In genomic region chr6:100379792-100380191, GRCm38 (mm10) we compare ENCODE assay signal across 16 mouse cellular contexts.
A peak's percentile ranks its signal among the peaks of the same experiment; 100 is the strongest.
DNase-seq lines count a peak whose midpoint lies in the region; ATAC-seq and TF ChIP-seq lines count a peak whose summit lies in the region.
"Had no signal": no experiment of that assay in that cellular context is flagged by ENCODE, and none has a peak within 500 bp of the region (broad histone marks: within the 10 kb centered on the region; RNA-seq: fewer than 3 reads in every experiment).

No protein-coding gene starts in this region.

- H3K36me3 ChIP-seq in lung, embryonic 15.5 days: no peaks in the 10 kb centered on the region
- no peaks in the 10 kb centered on the region for H3K36me3 ChIP-seq in ES-E14 (ENCODE audit: control insufficient read depth, insufficient read depth, low read length, poor library complexity, severe bottlenecking)
- no peaks in the 10 kb centered on the region for H3K36me3 ChIP-seq in hindbrain, embryonic 16.5 days (ENCODE audit: control insufficient read depth, insufficient read depth, low read length)

- peaks cover 29% of the 10 kb centered on the region for H3K4me1 ChIP-seq in lung, embryonic 15.5 days
- H3K4me1 ChIP-seq in lung, adult 2 months (ENCODE audit: control insufficient read depth, insufficient read depth, low read length): no peaks in the 10 kb centered on the region; the same call in 1 of the 2 replicates
- peaks cover 24 to 47% of the 10 kb centered on the region in 2 experiments for H3K4me1 ChIP-seq in ES-E14 (ENCODE audit: control insufficient read depth in 2 of 2, insufficient read depth in 2 of 2, low read length in 2 of 2, poor library complexity in 1 of 2)
- peaks cover 18% of the 10 kb centered on the region for H3K4me1 ChIP-seq in hindbrain, embryonic 16.5 days (ENCODE audit: control insufficient read depth, insufficient read depth, low read depth, low read length)

- H3K27ac ChIP-seq in lung, embryonic 15.5 days: 0 out of 2 replicates have a peak overlapping the region, but pooled peaks have one; percentile 18
- H3K27ac ChIP-seq in ES-E14 (ENCODE audit: insufficient read depth, low read depth, low read length, poor library complexity, severe bottlenecking): peak overlapping the region; percentile 99
- no peak overlapping the region for H3K27ac ChIP-seq in hindbrain, embryonic 16.5 days (ENCODE audit: low read depth, low read length)
- H3K27ac ChIP-seq: gastrocnemius, adult 2 months; liver, embryonic 14.5 days had no signal

- no peak overlapping the region for H3K4me2 ChIP-seq in lung, embryonic 15.5 days
- no peak overlapping the region for H3K4me2 ChIP-seq in hindbrain, embryonic 16.5 days (ENCODE audit: low read length)

- no peak for TF ChIP-seq CTCF in lung, adult 2 months (IDR thresholded peaks at IDR 0.05; ENCODE audit: insufficient read depth, low read length)

- in situ Hi-C loops in ES-E14 (cut with MboI; ENCODE audit: low sequenced_read_pairs in 2 of 2, unreplicated experiment in 2 of 2): no loop called here

- no peak for DNase-seq in lung, adult 2 months
- DNase-seq in ES-E14 (ENCODE audit: low read depth, low spot score): no peak
- peak; percentile 57 for DNase-seq in forelimb bud, embryonic 11.5 days (ENCODE audit: low read depth, low spot score)
- peak; percentile 39 for DNase-seq in lung, postnatal 10 days
- DNase-seq in T-cell, adult 2 months (ENCODE audit: low spot score): no peak
- DNase-seq: cerebellum, postnatal 36 days; gastrocnemius, adult 2 months; heart, adult 11 months; kidney, adult 2 months; kidney, postnatal 4 days; thymus, postnatal 36 days had no signal

- ATAC-seq in lung, embryonic 15.5 days (ENCODE audit: borderline replicate concordance, extremely low read depth, low FRiP score, low TSS enrichment): peak; percentile 74; the same call in 1 of the 2 replicates
- no peak for ATAC-seq in hindbrain, embryonic 16.5 days
- ATAC-seq: CD4-positive, CD25-positive, alpha-beta regulatory T cell, adult 4 months had no signal

- H3K9me3 ChIP-seq in lung, embryonic 15.5 days: no peaks in the 10 kb centered on the region
- H3K9me3 ChIP-seq in ES-E14 (ENCODE audit: control insufficient read depth, insufficient read depth, low read depth, low read length): no peaks in the 10 kb centered on the region
- H3K9me3 ChIP-seq in hindbrain, embryonic 16.5 days (ENCODE audit: control insufficient read depth, low read length): no peaks in the 10 kb centered on the region

- no peak overlapping the region for H3K4me3 ChIP-seq in lung, embryonic 15.5 days
- H3K4me3 ChIP-seq in lung, adult 2 months (replicated peaks; ENCODE audit: extremely low read depth, low read depth, low read length): no peak overlapping the region
- H3K4me3 ChIP-seq in ES-E14 (ENCODE audit: insufficient read depth in 1 of 2, low read depth in 1 of 2, low read length in 2 of 2, poor library complexity in 1 of 2, severe bottlenecking in 1 of 2): no peak overlapping the region
- no peak overlapping the region for H3K4me3 ChIP-seq in hindbrain, embryonic 16.5 days (ENCODE audit: low read length)
- H3K4me3 ChIP-seq: gastrocnemius, adult 2 months had no signal

- TF ChIP-seq POLR2A in lung, adult 2 months (IDR thresholded peaks at IDR 0.05; ENCODE audit: borderline replicate concordance, extremely low read depth, low read depth, low read length): no peak

- H3K9ac ChIP-seq in lung, embryonic 15.5 days: no peak overlapping the region
- peak overlapping the region; percentile 20; the same call in 1 of the 2 replicates for H3K9ac ChIP-seq in ES-E14 (ENCODE audit: insufficient read depth, low read depth, low read length, poor library complexity, severe bottlenecking)
- no peak overlapping the region for H3K9ac ChIP-seq in hindbrain, embryonic 16.5 days (ENCODE audit: low read depth, low read length)
- H3K9ac ChIP-seq: forebrain, postnatal 0 days; liver, embryonic 14.5 days had no signal

- 23% methylated on average over 4 of the region's 4 CpGs for WGBS in lung, embryonic 15.5 days
- 46% methylated on average over 4 of the region's 4 CpGs for WGBS in lung, adult 2 months
- 29% methylated on average over 4 of the region's 4 CpGs for WGBS in hindbrain, embryonic 16.5 days

- H3K27me3 ChIP-seq in lung, embryonic 15.5 days: no peaks in the 10 kb centered on the region
- H3K27me3 ChIP-seq in hindbrain, embryonic 16.5 days (replicated peaks; ENCODE audit: control insufficient read depth, insufficient read depth, low read length): no peaks in the 10 kb centered on the region

TF ChIP-seq in ES-E14, 5 proteins besides CTCF, POLR2A, EP300 and RAD21:
- TF ChIP-seq HCFC1 (IDR thresholded peaks at IDR 0.05; ENCODE audit: borderline replicate concordance, insufficient read depth, low read length): no peak
- TF ChIP-seq ZC3H11A (IDR thresholded peaks at IDR 0.05; ENCODE audit: borderline replicate concordance, low read depth, low read length): no peak
- TF ChIP-seq ZNF384 (IDR thresholded peaks at IDR 0.05; ENCODE audit: low read depth, low read length): no peak
- TF ChIP-seq MAFK (IDR thresholded peaks at IDR 0.05; ENCODE audit: insufficient read depth, low read depth, low read length): no peak
- no peak for TF ChIP-seq CHD2 (IDR thresholded peaks at IDR 0.05; ENCODE audit: low read depth, low read length)

Comparison
In these comparisons a context has a peak if more than half of its experiments do, and no peak if none do; other contexts are left out.
1. DNase-seq: peak in forelimb bud, embryonic 11.5 days (single experiment) and lung, postnatal 10 days (single experiment); none in lung, adult 2 months (single experiment), ES-E14 (single experiment) and T-cell, adult 2 months (single experiment).